Mouse (Mus musculus): ENCODE results near the gene Gabpa.

GRCm38 (mm10) chr16:84879146-84879545 lies 44.4 kb downstream of the Gabpa start:
- TF ChIP-seq CTCF (IDR thresholded peaks at IDR 0.05; ENCODE audit: control insufficient read depth, insufficient read depth, insufficient read length) (peak; percentile 63), USF1 (IDR thresholded peaks at IDR 0.05; ENCODE audit: low read depth) (no peak), CEBPB (IDR thresholded peaks at IDR 0.05; ENCODE audit: low read depth) (no peak), FOSL1 (IDR thresholded peaks at IDR 0.05; ENCODE audit: insufficient read depth, low read length, poor library complexity, severe bottlenecking) (no peak), MYOD1 (IDR thresholded peaks at IDR 0.05; ENCODE audit: control insufficient read depth, insufficient read length, low read depth) (no peak), MYOG (IDR thresholded peaks at IDR 0.05; ENCODE audit: control insufficient read depth, extremely low read depth, insufficient read length) (no peak)
